Mouse (Mus musculus): ENCODE measurements at regions not wholly inside any gene's neighbourhood (a gene's known extent, or its start where the extent isn't known, plus 50 kb on each side); places are given as distances from the start of the nearest gene placed in this dataset.
A peak's percentile ranks its signal among the peaks of the same experiment; 100 is the strongest.
"Not testable (repeated sequence)": the region's sequence is repeated elsewhere in the genome, so short reads cannot be mapped to it uniquely, and the experiment has no call there.

GRCm38 (mm10) chr5:76081379-76081778 lies 58.7 kb upstream of the Srd5a3 start:
- DNase-seq, result not testable (repeated sequence)

GRCm38 (mm10) chr5:76080429-76080828 lies 59.6 kb upstream of the Srd5a3 start:
- DNase-seq, result no peak

- no peak for DNase-seq
These were observed 60.7 kb upstream of the Srd5a3 start for GRCm38 (mm10) chr5:76079204-76080025.

GRCm38 (mm10) chr5:76078485-76078884 lies 61.6 kb upstream of the Srd5a3 start:
- DNase-seq, result no peak

GRCm38 (mm10) chr5:76076283-76076682 lies 63.8 kb upstream of the Srd5a3 start:
- no peak for DNase-seq

GRCm38 (mm10) chr5:76075401-76075800 lies 64.7 kb upstream of the Srd5a3 start:
- DNase-seq, result no peak

- DNase-seq, result no peak
These were observed 72.2 kb upstream of the Srd5a3 start for GRCm38 (mm10) chr5:76067881-76068280.

GRCm38 (mm10) chr5:76067231-76067630 lies 72.8 kb upstream of the Srd5a3 start:
- DNase-seq, result no peak

- DNase-seq, result no peak
These were observed 74.3 kb upstream of the Srd5a3 start for GRCm38 (mm10) chr5:76065789-76066188.

- peak; percentile 12 for DNase-seq
These were observed 74.8 kb upstream of the Srd5a3 start for GRCm38 (mm10) chr5:76065227-76065626.

GRCm38 (mm10) chr5:76064686-76065085 lies 75.4 kb upstream of the Srd5a3 start:
- DNase-seq, result no peak

- no peak for DNase-seq
These were observed 76.6 kb upstream of the Srd5a3 start for GRCm38 (mm10) chr5:76063473-76063872.

GRCm38 (mm10) chr5:76058011-76058410 lies 79.8 kb upstream of the Kdr start:
- DNase-seq, result no peak

- DNase-seq, result no peak
These were observed 77.6 kb upstream of the Kdr start for GRCm38 (mm10) chr5:76055849-76056248.

GRCm38 (mm10) chr5:76052782-76053181 lies 74.5 kb upstream of the Kdr start:
- DNase-seq, result no peak

- DNase-seq, result no peak
These were observed 73.4 kb upstream of the Kdr start for GRCm38 (mm10) chr5:76051658-76052057.

GRCm38 (mm10) chr5:76048103-76048874 lies 70.0 kb upstream of the Kdr start:
- DNase-seq, result no peak

- DNase-seq, result no peak
These were observed 65.6 kb upstream of the Kdr start for GRCm38 (mm10) chr5:76043521-76044510.

- DNase-seq, result peak; percentile 9
These were observed 62.4 kb upstream of the Kdr start for GRCm38 (mm10) chr5:76040454-76041203.

- no peak for DNase-seq
These were observed 50.5 kb upstream of the Kdr start for GRCm38 (mm10) chr5:76028729-76029128.
